Mouse (Mus musculus) limb, embryonic 10.5 days (tissue): ENCODE results near the gene Utrn. TPM values are rescaled to one million over a fixed set of nuclear protein-coding genes. Genes with fewer than 3 reads are reported as not detected.

Experiments
- DNase-seq: peaks from one replicate; pipeline ENCODE4 v3.0.0-alpha.2; 2017; ENCODE audit warnings: low spot score
- H3K27ac ChIP-seq: fragments of 300-500 bp; sonication (generic); 2 replicates; pipeline ENCODE4 v1.5.1; 2016; ENCODE audit warnings: mild to moderate bottlenecking
- H3K27me3 ChIP-seq: fragments of 300-500 bp; sonication (generic); 2 replicates; pipeline ENCODE4 v1.6.1; 2016; ENCODE audit warnings: low read depth, mild to moderate bottlenecking; ENCODE audit not compliant: poor library complexity, severe bottlenecking
- H3K36me3 ChIP-seq: fragments of 300-500 bp; sonication (generic); 2 replicates; pipeline ENCODE4 v1.6.1; 2016; ENCODE audit warnings: mild to moderate bottlenecking, moderate library complexity
- H3K4me1 ChIP-seq: fragments of 300-500 bp; sonication (generic); 2 replicates; pipeline ENCODE4 v1.6.1; 2016
- H3K4me3 ChIP-seq: fragments of 300-500 bp; sonication (generic); 2 replicates; pipeline ENCODE4 v1.5.1; 2016; ENCODE audit warnings: mild to moderate bottlenecking, moderate library complexity
- H3K9me3 ChIP-seq: fragments of 300-500 bp; sonication (generic); replicated peaks from 2 replicates; pipeline ENCODE4 v1.6.1; 2016; ENCODE audit warnings: mild to moderate bottlenecking
- WGBS: fragments of 180-500 bp; shearing (Covaris S2); methylation state at CpG from one replicate; pipeline ENCODE4 v1.1.7; 2016; 5-methylcytosine and 5-hydroxymethylcytosine counted together
- polyA plus RNA-seq: library from polyadenylated mRNA; unstranded; fragments of >200 nt; fragmentation: Nextera tagmentation; extraction: Ambion mirVana; gene quantifications from 2 replicates; pipeline ENCODE4 v1.2.1, GENCODE M21; 2016

Utrn gene
- polyA plus RNA-seq, 1 experiment from 2014 or later, result 49.0 TPM

- peaks cover 35% of the 10 kb centered on the region for H3K36me3 ChIP-seq
- H3K27me3 ChIP-seq, result no peaks in the 10 kb centered on the region
- 79% methylated on average over 5 of the region's 5 CpGs for WGBS
- no peak for DNase-seq
- H3K4me1 ChIP-seq, result peaks cover 9% of the 10 kb centered on the region; the same call in 1 of the 2 replicates
- H3K4me3 ChIP-seq, result no peak overlapping the region
- no peak overlapping the region for H3K27ac ChIP-seq
- no peaks in the 10 kb centered on the region for H3K9me3 ChIP-seq
These were observed 140.1 kb downstream of the Utrn start for GRCm38 (mm10) chr10:12729033-12729432.

GRCm38 (mm10) chr10:12727881-12728280, 141.3 kb downstream of the Utrn start:
- Histone ChIP-seq H3K27ac (no peak overlapping the region), H3K4me1 (peaks cover 9% of the 10 kb centered on the region; the same call in 1 of the 2 replicates), H3K4me3 (no peak overlapping the region), H3K27me3 (no peaks in the 10 kb centered on the region), H3K9me3 (no peaks in the 10 kb centered on the region), H3K36me3 (peaks cover 28% of the 10 kb centered on the region)
- DNase-seq, result no peak
- 93% methylated on average over 3 of the region's 3 CpGs for WGBS

GRCm38 (mm10) chr10:12726041-12726608, 143.0 kb downstream of the Utrn start:
- DNase-seq, result no peak
- peaks cover 9% of the 10 kb centered on the region; the same call in 1 of the 2 replicates for H3K4me1 ChIP-seq
- no peak overlapping the region for H3K4me3 ChIP-seq
- H3K27ac ChIP-seq, result no peak overlapping the region
- H3K36me3 ChIP-seq, result peaks cover 31% of the 10 kb centered on the region
- WGBS, result 87% methylated on average over 13 of the region's 13 CpGs
- H3K9me3 ChIP-seq, result no peaks in the 10 kb centered on the region
- no peaks in the 10 kb centered on the region for H3K27me3 ChIP-seq

- 81% methylated on average over 14 of the region's 14 CpGs for WGBS
- H3K4me3 ChIP-seq, result no peak overlapping the region
- H3K9me3 ChIP-seq, result no peaks in the 10 kb centered on the region
- H3K27me3 ChIP-seq, result no peaks in the 10 kb centered on the region
- peaks cover 33% of the 10 kb centered on the region for H3K36me3 ChIP-seq
- peaks cover 6% of the 10 kb centered on the region; the same call in 1 of the 2 replicates for H3K4me1 ChIP-seq
- H3K27ac ChIP-seq, result no peak overlapping the region
- DNase-seq, result no peak
These were observed 144.7 kb downstream of the Utrn start for GRCm38 (mm10) chr10:12724247-12725001.

- no peak for DNase-seq
- WGBS, result 76% methylated on average over 3 of the region's 3 CpGs
- H3K9me3 ChIP-seq, result no peaks in the 10 kb centered on the region
- no peaks in the 10 kb centered on the region for H3K27me3 ChIP-seq
- H3K27ac ChIP-seq, result no peak overlapping the region
- H3K4me1 ChIP-seq, result no peaks in the 10 kb centered on the region
- peaks cover 37% of the 10 kb centered on the region for H3K36me3 ChIP-seq
- H3K4me3 ChIP-seq, result no peak overlapping the region
These were observed 145.9 kb downstream of the Utrn start for GRCm38 (mm10) chr10:12723269-12723668.

- DNase-seq, result no peak
- Histone ChIP-seq H3K4me3 (no peak overlapping the region), H3K9me3 (no peaks in the 10 kb centered on the region), H3K36me3 (peaks cover 36% of the 10 kb centered on the region), H3K27ac (no peak overlapping the region), H3K27me3 (no peaks in the 10 kb centered on the region), H3K4me1 (no peaks in the 10 kb centered on the region)
- WGBS, result 94% methylated on average over 2 of the region's 2 CpGs
These were observed 147.1 kb downstream of the Utrn start for GRCm38 (mm10) chr10:12722111-12722510.

GRCm38 (mm10) chr10:12718386-12718785, 150.8 kb downstream of the Utrn start:
- no peaks in the 10 kb centered on the region for H3K4me1 ChIP-seq
- DNase-seq, result no peak
- no peak overlapping the region for H3K27ac ChIP-seq
- no peaks in the 10 kb centered on the region for H3K9me3 ChIP-seq
- no peak overlapping the region for H3K4me3 ChIP-seq
- peaks cover 34% of the 10 kb centered on the region for H3K36me3 ChIP-seq
- H3K27me3 ChIP-seq, result no peaks in the 10 kb centered on the region
- WGBS, result 93% methylated on average over 8 of the region's 8 CpGs

- WGBS, result 89% methylated on average over 3 of the region's 3 CpGs
- Histone ChIP-seq H3K4me3 (no peak overlapping the region), H3K4me1 (no peaks in the 10 kb centered on the region), H3K27ac (no peak overlapping the region), H3K9me3 (no peaks in the 10 kb centered on the region), H3K27me3 (no peaks in the 10 kb centered on the region), H3K36me3 (peaks cover 43% of the 10 kb centered on the region)
- DNase-seq, result no peak
These were observed 151.8 kb downstream of the Utrn start for GRCm38 (mm10) chr10:12717381-12717780.

- H3K36me3 ChIP-seq, result peaks cover 45% of the 10 kb centered on the region
- DNase-seq, result no peak
- H3K27me3 ChIP-seq, result no peaks in the 10 kb centered on the region
- H3K27ac ChIP-seq, result no peak overlapping the region
- no peak overlapping the region for H3K4me3 ChIP-seq
- H3K9me3 ChIP-seq, result no peaks in the 10 kb centered on the region
- no peaks in the 10 kb centered on the region for H3K4me1 ChIP-seq
- 90% methylated on average over 5 of the region's 5 CpGs for WGBS
These were observed 152.4 kb downstream of the Utrn start for GRCm38 (mm10) chr10:12716657-12717327.

GRCm38 (mm10) chr10:12713236-12713855, 155.8 kb downstream of the Utrn start:
- H3K27ac ChIP-seq, result no peak overlapping the region
- H3K27me3 ChIP-seq, result no peaks in the 10 kb centered on the region
- DNase-seq, result no peak
- no peaks in the 10 kb centered on the region for H3K4me1 ChIP-seq
- peaks cover 44% of the 10 kb centered on the region for H3K36me3 ChIP-seq
- 95% methylated on average over 14 of the region's 14 CpGs for WGBS
- H3K4me3 ChIP-seq, result no peak overlapping the region
- H3K9me3 ChIP-seq, result no peaks in the 10 kb centered on the region

GRCm38 (mm10) chr10:12711332-12711831, 157.8 kb downstream of the Utrn start:
- Histone ChIP-seq H3K36me3 (peaks cover 36% of the 10 kb centered on the region), H3K4me1 (no peaks in the 10 kb centered on the region), H3K9me3 (no peaks in the 10 kb centered on the region), H3K4me3 (no peak overlapping the region), H3K27ac (no peak overlapping the region), H3K27me3 (no peaks in the 10 kb centered on the region)
- DNase-seq, result no peak
- WGBS, result 88% methylated on average over 11 of the region's 11 CpGs

GRCm38 (mm10) chr10:12706516-12706915, 162.6 kb downstream of the Utrn start:
- Histone ChIP-seq H3K27ac (no peak overlapping the region), H3K36me3 (peaks cover 13% of the 10 kb centered on the region), H3K9me3 (no peaks in the 10 kb centered on the region), H3K27me3 (no peaks in the 10 kb centered on the region), H3K4me3 (no peak overlapping the region), H3K4me1 (peaks cover 9% of the 10 kb centered on the region)
- no peak for DNase-seq
- WGBS, result 91% methylated on average over 2 of the region's 2 CpGs
